Mouse (Mus musculus): ENCODE data around the gene Sf3b2. TPM values are rescaled to one million over a fixed set of nuclear protein-coding genes. Genes with fewer than 3 reads are reported as not detected.
"Not testable (repeated sequence)": the region's sequence is repeated elsewhere in the genome, so short reads cannot be mapped to it uniquely, and the experiment has no call there.

Sf3b2 gene
- polyA plus RNA-seq, 1 experiment from 2014 or later = 352 TPM

- Histone ChIP-seq H3K9me3 (no peaks in the 10 kb centered on the region), H3K4me3 (peak overlapping the region; percentile 83), H3K27me3 (replicated peaks) (no peaks in the 10 kb centered on the region), H3K9ac (peak overlapping the region; percentile 86), H3K27ac (no peak overlapping the region), H3K36me3 (replicated peaks) (peaks cover 15% of the 10 kb centered on the region), H3K4me1 (peaks cover 40% of the 10 kb centered on the region), H3K4me2 (peak overlapping the region; percentile 73)
- ATAC-seq (replicated peaks) = no peak
- WGBS = 42% methylated on average over 1 of the region's 1 CpGs
These were observed 23.8 kb downstream of the Sf3b2 start for GRCm38 (mm10) chr19:5271430-5271829.

GRCm38 (mm10) chr19:5269392-5269791 lies 25.9 kb downstream of the Sf3b2 start:
- Histone ChIP-seq H3K4me2 (no peak overlapping the region), H3K4me3 (no peak overlapping the region), H3K27ac (no peak overlapping the region), H3K9ac (no peak overlapping the region), H3K27me3 (replicated peaks) (no peaks in the 10 kb centered on the region), H3K4me1 (peaks cover 40% of the 10 kb centered on the region), H3K36me3 (replicated peaks) (peaks cover 4% of the 10 kb centered on the region), H3K9me3 (no peaks in the 10 kb centered on the region)
- 89% methylated on average over 5 of the region's 5 CpGs for WGBS
- ATAC-seq (replicated peaks) = no peak

DNA sequence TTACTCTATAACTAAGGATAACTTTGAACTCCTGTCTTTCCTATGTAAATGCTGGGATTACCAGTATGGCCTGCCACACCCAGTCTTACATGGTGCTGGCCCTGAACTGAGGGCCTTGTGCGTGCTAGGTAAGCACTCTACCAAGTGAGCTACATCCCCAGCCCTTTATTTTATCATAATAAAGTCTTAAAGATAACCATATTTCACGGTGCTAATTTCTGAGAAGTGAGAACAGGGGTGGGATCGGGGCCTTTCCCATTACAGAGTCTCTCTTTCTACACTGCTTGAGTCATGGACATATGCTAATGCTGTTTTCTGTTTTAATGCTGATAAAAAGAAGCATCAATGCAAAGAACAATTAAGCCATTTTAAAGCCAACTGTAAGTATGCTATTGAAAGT lies 26.4 kb downstream of the Sf3b2 start:
- H3K27me3 ChIP-seq (replicated peaks) = no peaks in the 10 kb centered on the region
- no peak for ATAC-seq (replicated peaks)
- no peak overlapping the region for H3K27ac ChIP-seq
- no peak overlapping the region for H3K9ac ChIP-seq
- no peaks in the 10 kb centered on the region for H3K9me3 ChIP-seq
- H3K4me1 ChIP-seq = peaks cover 37% of the 10 kb centered on the region
- WGBS = 90% methylated on average over 3 of the region's 3 CpGs
- H3K4me3 ChIP-seq = no peak overlapping the region
- H3K36me3 ChIP-seq (replicated peaks) = no peaks in the 10 kb centered on the region
- no peak overlapping the region for H3K4me2 ChIP-seq

- Histone ChIP-seq H3K27me3 (replicated peaks) (no peaks in the 10 kb centered on the region), H3K4me1 (peaks cover 33% of the 10 kb centered on the region), H3K9ac (no peak overlapping the region), H3K4me2 (no peak overlapping the region), H3K4me3 (no peak overlapping the region), H3K27ac (no peak overlapping the region), H3K36me3 (replicated peaks) (no peaks in the 10 kb centered on the region), H3K9me3 (no peaks in the 10 kb centered on the region)
- no peak for ATAC-seq (replicated peaks)
These were observed 27.2 kb downstream of the Sf3b2 start for GRCm38 (mm10) chr19:5268017-5268416.

DNA sequence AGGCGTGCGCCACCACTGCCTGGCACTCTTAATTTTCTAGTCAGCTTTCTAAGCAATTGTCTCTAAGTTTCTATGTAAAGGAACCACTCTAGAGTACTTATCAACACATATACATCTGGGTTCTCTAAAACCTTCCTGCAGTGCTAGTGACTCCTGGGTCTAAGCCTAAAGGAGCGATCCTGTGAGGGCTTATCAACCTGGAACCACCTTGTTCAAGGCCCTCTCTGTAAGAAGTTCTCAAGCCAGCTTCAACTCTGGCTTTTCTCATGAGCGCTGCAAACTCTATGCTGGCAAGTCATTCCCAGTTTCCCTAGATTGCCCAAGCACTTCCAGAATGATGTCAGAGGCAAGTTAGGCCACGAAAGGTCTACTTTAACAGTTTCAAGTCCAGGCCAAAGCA lies 28.2 kb downstream of the Sf3b2 start:
- Histone ChIP-seq H3K4me3 (no peak overlapping the region), H3K27me3 (replicated peaks) (no peaks in the 10 kb centered on the region), H3K27ac (no peak overlapping the region), H3K4me1 (peaks cover 32% of the 10 kb centered on the region), H3K36me3 (replicated peaks) (no peaks in the 10 kb centered on the region), H3K9ac (no peak overlapping the region), H3K4me2 (no peak overlapping the region), H3K9me3 (no peaks in the 10 kb centered on the region)
- no peak for ATAC-seq (replicated peaks)
- WGBS = 96% methylated on average over 5 of the region's 5 CpGs

- Histone ChIP-seq H3K4me1 (no peaks in the 10 kb centered on the region), H3K4me2 (no peak overlapping the region), H3K27me3 (replicated peaks) (no peaks in the 10 kb centered on the region), H3K27ac (no peak overlapping the region), H3K9ac (no peak overlapping the region), H3K36me3 (replicated peaks) (no peaks in the 10 kb centered on the region), H3K4me3 (no peak overlapping the region), H3K9me3 (no peaks in the 10 kb centered on the region)
- ATAC-seq (replicated peaks) = no peak
- 57% methylated on average over 3 of the region's 3 CpGs for WGBS
These were observed 38.1 kb downstream of the Sf3b2 start for GRCm38 (mm10) chr19:5257140-5257539.

GRCm38 (mm10) chr19:5236981-5237380 lies 58.3 kb downstream of the Sf3b2 start:
- H3K36me3 ChIP-seq (replicated peaks); ATAC-seq (replicated peaks); H3K4me3 ChIP-seq; H3K4me1 ChIP-seq; H3K27me3 ChIP-seq (replicated peaks); H3K27ac ChIP-seq; H3K4me2 ChIP-seq; H3K9ac ChIP-seq; H3K9me3 ChIP-seq: not testable (repeated sequence)
- whole genome bisulfite sequencing = 96% methylated on average over 1 of the region's 1 CpGs

DNA sequence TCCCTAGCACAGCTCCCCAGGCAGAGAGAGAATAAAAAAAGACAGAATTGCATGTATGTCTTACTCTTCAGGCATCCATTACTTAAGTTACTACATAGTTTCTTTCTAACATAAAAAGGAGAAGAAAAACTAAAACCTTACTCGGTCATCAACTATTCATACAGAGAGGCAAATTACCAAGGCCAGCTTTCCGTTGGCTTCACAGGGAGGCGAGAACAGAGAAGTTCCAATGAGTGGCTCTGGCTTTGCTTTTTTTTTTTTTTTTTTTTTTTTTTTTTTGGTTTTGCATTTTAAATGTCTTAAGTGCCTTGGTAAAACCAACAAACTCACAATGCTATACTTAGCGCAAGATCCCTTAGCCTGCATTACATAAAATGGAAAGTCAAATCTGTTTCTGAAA lies 62.6 kb downstream of the Sf3b2 start:
- no peak overlapping the region for H3K4me3 ChIP-seq
- no peaks in the 10 kb centered on the region for H3K27me3 ChIP-seq (replicated peaks)
- no peak overlapping the region for H3K27ac ChIP-seq
- H3K9me3 ChIP-seq = no peaks in the 10 kb centered on the region
- 83% methylated on average over 4 of the region's 4 CpGs for WGBS
- H3K4me2 ChIP-seq = no peak overlapping the region
- no peaks in the 10 kb centered on the region for H3K36me3 ChIP-seq (replicated peaks)
- no peaks in the 10 kb centered on the region for H3K4me1 ChIP-seq
- no peak for ATAC-seq (replicated peaks)
- no peak overlapping the region for H3K9ac ChIP-seq

DNA sequence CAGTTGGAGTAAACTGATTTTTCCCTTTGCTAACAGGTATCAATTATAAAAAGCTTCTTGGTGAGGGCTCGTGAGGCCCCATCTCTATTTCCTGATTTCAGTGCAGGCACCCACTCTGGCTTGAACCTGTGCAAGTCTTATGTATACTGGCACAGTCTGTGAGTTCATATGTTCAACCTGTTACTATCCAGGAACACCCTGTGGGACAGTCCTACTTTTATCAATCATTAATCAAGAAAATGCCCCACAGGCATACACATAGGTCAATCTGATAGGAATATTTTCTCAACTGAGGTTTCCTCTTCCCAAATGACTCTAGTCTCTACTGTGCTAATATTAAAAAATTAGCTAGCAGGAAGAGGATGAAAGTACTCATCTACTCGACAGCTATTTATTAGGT lies 65.1 kb downstream of the Sf3b2 start:
- Histone ChIP-seq H3K4me3 (no peak overlapping the region), H3K9ac (no peak overlapping the region), H3K4me2 (no peak overlapping the region), H3K36me3 (replicated peaks) (no peaks in the 10 kb centered on the region), H3K27me3 (replicated peaks) (no peaks in the 10 kb centered on the region), H3K9me3 (no peaks in the 10 kb centered on the region), H3K27ac (no peak overlapping the region), H3K4me1 (no peaks in the 10 kb centered on the region)
- WGBS = 95% methylated on average over 2 of the region's 2 CpGs
- no peak for ATAC-seq (replicated peaks)

GRCm38 (mm10) chr19:5224624-5225023 lies 70.6 kb downstream of the Sf3b2 start:
- Histone ChIP-seq H3K27me3 (replicated peaks) (no peaks in the 10 kb centered on the region), H3K9ac (no peak overlapping the region), H3K4me3 (no peak overlapping the region), H3K36me3 (replicated peaks) (no peaks in the 10 kb centered on the region), H3K4me2 (no peak overlapping the region), H3K27ac (no peak overlapping the region), H3K4me1 (no peaks in the 10 kb centered on the region; the same call in 1 of the 2 replicates), H3K9me3 (no peaks in the 10 kb centered on the region)
- 42% methylated on average over 2 of the region's 2 CpGs for WGBS
- no peak for ATAC-seq (replicated peaks)

DNA sequence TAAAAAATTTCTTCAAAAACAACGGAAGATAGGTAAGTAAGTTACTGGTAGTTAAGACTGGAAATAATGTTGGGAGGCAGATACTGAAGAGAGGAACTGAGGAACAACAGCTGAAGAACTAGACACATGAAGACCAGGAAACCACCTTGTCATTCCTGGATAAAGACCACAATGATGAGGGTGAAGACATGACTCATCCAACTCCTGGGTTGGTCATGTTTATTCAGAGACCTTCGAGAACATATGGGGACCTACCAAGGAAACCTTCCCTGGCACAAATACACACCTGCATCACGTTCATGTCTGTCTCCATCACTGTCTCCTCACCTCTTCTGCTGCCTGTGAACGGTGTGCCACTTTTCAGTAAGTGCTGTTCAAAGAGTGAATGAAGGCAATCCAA lies 71.2 kb downstream of the Sf3b2 start:
- 95% methylated on average over 4 of the region's 4 CpGs for WGBS
- no peaks in the 10 kb centered on the region for H3K36me3 ChIP-seq (replicated peaks)
- ATAC-seq (replicated peaks) = no peak
- no peaks in the 10 kb centered on the region for H3K27me3 ChIP-seq (replicated peaks)
- no peaks in the 10 kb centered on the region for H3K9me3 ChIP-seq
- H3K4me1 ChIP-seq = no peaks in the 10 kb centered on the region; the same call in 1 of the 2 replicates
- H3K4me2 ChIP-seq = no peak overlapping the region
- H3K27ac ChIP-seq = no peak overlapping the region
- H3K9ac ChIP-seq = no peak overlapping the region
- H3K4me3 ChIP-seq = no peak overlapping the region

Measured in midbrain, embryonic 15.5 days (tissue).